Mouse (Mus musculus): Measurements from ENCODE around the gene Fads3.

The Fads3 gene

DNA sequence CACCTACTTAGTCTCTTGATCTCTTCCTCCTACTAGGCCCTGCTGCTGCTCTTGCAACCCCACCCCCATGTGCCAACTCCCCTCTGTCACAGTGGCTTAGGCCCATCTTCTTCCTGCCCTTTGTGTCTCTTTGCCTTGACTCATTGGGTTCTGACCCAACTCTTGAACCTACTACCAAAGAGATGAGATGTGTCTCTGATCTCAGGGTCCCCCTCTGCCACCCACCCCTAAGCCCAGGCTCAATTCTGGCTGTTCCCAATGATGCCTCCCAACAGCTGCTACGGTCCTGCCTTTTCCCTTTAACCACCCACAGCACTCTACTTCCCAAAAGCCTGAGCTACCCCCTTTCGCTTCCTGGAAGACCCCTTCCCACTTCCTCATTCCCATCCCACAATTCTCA, 19.4 kb upstream of the Fads3 start:
- peak in 1 of 2 experiments; percentile 22 for DNase-seq (ENCODE audit: low spot score in 2 of 2)

DNA sequence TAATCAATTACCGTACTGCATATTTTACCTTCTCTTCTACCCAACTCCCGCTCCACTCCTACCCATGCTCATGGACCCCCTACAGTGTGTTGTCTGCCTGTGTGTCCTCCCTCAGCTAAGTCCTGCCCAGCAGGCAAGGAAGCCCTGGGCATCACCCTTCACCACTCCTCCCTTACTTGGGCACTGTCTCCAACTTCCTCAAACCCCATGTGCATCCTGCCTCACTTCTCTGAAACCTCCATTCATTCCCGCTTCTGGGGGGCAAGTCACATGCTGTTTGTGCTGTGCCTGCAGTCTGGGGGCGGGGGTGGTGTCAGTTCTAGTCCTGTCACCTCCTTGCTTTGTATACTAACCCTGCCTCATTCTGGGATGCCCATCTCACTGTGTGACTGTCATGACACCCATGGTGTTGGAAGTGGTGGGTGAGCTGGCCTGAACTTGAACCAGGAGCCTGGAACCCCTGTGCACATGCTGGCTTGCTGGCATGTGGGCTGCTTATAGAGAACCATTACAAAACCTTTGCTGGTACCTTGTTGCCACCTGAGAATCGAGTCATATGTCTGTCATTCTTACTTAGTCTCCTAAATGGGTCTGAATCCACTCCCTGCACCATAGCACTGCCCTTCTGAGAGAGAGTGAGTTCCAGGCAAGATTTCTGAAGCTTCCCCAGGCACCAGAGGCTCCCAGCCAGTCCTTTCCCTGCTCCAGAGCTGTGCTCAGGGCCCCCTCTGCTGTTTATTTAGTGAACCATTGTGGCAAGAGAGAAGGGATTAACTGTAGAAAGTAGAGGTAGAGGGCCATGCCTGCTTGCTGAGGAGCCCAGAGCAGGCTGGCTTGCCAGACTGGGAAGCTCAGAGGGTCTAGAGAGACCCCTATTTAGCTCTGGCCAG, 18.7 kb upstream of the Fads3 start:
- peak; percentile 71 to 77 for DNase-seq (ENCODE audit: low spot score in 2 of 2)

DNA sequence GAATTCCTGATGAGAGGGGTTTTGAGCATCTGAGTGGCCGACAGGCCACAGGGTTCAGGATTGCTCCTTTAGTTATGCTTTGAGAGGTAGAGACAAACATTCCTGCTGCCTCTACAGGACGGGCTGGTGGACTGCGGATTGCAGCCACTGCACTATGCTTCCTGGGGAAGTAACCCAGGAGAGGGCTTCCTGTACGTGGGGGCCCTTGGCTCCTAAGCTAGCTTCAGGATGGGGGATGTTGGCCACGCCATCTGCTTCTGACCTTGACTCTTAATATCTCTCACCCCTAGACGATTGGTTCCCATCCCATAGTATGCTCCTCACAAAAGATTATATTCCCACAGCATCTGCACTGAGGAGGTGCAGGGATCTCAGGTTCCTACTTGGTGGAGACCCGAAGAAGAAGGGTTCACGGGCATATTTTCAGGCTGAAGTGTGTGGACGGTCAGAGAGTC, 18.0 kb upstream of the Fads3 start:
- DNase-seq (ENCODE audit: low spot score in 2 of 2), result no peak

DNA sequence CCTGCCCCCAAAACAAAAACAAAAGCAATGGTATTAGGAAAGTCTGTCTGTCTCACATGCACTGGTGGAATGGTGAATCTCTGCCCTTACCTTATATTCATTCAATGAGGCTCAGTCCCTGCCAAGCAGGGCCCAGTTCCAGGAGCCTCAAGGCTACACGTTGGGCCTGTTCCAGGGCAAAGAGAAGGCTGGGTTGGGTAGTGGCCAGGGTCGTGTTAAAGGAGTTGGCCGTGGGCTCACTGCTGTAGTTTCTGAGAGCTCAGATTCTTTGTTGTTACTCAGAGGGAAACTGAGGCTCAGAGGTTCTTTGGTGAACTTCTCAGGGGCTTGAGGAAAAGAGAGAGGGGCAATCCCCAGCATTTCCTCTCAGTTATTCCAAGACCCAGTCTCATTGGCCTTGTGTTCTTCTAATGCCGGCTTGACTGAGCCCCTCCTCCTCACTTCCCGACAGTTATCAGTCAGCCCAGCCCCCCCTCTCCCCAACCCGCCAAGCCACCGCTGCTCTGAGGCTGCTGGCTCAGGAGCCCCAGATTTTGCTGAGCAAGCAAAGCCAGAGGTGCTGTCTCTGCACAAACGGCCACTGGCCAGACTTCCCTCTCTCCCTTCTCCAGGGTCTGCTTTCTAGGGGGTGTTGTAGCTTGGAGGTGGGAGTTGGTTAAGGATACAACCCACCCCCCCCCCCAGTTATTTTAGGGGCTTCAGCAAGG, 16.0 kb upstream of the Fads3 start:
- peak; percentile 76 to 77 for DNase-seq (ENCODE audit: low spot score in 2 of 2)

DNA sequence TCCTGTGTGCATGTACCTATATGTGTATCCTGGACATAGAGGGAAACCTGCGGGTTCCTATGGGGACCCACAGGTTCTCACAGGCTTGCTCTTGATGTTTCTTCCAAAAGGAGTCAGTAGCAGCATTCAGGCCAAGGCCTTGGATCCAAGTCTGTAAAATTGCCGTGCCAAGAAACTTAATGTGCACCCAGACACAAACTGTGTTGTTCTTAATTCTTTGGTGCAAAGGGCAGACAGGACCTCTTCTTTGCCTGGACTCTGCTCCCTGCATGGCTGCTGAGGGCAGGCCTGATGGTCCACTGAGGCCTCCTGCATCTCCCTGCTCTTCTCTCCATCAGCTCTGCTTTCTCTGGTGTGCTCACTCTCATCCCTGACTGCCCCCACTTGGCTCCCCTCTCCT, 11.6 kb upstream of the Fads3 start:
- DNase-seq (ENCODE audit: low spot score in 2 of 2), result peak in 1 of 2 experiments; percentile 21

DNA sequence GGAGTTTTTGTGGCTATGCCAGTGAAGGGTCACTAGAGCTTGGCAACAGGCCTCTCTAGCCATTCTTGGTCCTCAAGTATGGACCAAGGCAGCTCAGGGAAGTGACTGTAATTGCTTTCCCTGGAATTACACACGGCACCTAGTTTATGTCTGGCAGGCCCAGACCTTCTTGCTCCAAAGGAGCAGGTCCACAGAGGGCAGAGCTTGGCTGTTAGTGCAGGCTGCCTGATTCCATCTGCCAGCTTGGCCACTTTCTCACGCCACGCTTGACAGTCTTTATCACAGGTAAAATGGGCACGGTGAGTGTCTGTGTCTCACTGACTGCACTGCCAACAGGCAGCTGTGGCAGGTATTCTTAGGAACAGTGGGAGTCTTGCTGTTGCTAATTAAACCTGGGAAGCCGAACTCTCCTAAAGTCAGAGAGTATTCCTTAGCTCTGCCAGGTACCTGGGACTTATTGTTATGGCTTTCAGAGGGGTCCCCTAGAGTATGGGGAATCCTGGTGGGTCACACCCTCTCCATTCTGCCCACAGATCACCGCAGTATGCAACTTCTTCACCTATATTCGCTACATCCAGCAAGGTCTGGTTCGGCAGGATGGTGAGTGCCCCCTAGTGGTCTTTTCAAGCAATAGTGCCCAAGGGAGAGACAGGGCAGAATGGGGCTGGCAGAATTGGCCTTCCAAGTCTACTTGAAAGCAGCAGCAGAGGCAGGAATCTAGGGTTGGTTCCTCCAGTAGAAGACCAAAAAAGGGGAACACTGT, 8.0 kb upstream of the Fads3 start:
- peak in 1 of 2 experiments; percentile 77 for DNase-seq (ENCODE audit: low spot score in 2 of 2)

DNA sequence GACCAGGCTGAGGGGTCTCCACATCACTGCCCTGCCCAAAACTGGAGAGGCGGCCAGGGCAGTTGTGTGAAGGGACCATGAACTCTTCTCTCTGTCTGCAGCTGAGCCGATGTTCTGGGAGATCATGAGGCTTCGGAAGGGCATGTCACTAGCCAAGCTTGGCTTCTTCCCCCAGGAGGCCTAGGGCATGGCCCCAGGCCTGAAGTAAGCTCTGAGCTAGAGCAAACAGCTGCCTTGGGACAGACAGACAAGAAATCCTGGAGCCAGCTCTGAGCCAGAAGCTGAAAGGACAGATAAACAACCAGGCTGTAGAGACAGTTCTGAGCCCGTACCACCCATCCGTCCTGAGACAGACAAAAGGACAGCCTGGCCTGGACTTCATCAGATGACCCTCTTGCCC, 7.0 kb upstream of the Fads3 start:
- no peak for DNase-seq (ENCODE audit: low spot score in 2 of 2)

DNA sequence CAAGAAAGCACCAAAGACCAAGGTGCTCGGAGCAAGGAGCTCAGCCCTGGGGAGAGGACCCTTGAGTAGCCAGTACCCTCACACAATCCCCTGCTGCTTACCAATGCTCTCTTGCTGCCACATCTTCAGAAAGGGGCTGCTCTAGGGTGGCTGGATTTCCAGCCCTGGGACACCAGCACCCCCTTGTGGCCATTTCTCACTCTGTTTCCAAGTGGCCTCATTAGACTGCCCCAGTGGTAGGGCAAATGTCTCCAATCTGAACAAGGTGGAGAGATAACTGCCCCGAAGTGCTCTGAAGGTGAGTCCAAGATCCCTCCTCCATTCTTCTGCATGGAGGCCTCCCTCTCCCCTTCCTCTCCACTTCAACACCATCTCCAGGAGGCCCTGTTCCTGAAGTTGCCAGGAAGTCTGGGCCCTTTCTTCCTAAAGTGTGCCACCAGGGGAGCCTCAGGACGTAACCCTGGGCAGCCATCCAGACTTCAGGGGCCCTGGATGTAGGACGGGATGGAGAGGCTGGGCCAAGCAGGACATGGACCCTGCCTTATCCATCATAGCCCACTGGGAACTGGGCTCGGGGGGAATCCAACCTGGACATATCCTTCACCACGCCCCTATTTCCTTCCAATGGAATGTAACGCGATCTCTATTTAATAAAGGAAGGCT, 6.5 kb upstream of the Fads3 start:
- DNase-seq (ENCODE audit: low spot score in 2 of 2), result peak; percentile 66 to 82

DNA sequence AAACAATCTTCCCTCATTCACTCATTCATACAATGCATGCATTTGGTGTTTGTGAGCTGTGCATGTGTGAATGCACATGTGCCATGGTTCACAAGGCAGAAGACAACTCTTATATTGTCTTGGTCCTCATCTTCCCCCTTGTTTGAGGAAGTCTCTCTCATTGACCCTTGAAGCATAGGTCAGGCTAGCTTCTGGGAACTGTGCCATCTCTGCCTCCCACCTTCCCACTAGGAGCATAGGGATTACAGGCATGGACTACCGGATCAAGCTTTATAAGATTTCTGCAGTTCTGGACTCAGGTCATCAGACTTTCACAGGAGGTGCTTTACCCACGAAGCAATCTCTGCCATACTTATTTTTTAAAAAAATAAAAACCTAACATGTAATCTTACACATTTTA, 3.8 kb upstream of the Fads3 start:
- DNase-seq (ENCODE audit: low spot score in 2 of 2), result no peak

DNA sequence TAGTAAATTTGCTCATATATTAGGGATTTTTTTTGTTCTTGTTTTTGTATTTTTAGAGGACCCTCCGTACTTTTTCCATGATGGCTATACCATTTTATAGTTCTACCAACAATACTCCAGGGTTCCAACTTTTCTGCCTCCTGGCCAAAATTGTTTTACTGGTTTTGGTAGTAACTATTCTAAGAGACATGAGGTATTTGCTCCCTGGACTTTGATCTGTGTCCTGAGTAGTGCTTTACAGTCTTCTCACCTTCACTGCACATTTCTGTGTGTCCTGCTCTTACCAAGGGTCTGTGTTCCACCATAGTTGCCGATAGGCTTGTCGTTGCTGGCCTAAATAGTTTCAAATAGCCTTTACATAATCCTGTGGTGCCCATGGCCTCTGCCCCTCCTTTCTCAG, 3.0 kb upstream of the Fads3 start:
- DNase-seq (ENCODE audit: low spot score in 2 of 2), result no peak

DNA sequence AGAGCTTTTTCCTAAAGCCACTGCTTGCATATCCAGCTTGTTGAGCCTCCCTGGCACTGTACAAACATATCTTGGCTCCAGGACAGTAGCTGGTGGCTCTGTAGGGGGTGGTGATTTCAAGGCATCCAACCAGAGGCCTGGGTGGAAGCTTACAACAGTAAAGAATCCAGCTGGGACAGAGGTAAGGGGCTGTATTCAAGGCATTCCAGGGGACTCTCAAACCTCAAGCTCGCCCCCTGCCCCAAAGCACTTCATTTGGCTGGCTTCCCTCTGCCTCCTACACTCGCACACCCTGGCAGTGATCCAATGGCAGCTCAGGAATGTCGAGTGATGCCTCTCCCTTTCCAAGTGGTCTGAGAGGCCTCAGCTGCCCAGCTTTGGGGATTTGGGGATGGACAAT, 2.5 kb upstream of the Fads3 start:
- peak in 1 of 2 experiments; percentile 47 for DNase-seq (ENCODE audit: low spot score in 2 of 2)

DNA sequence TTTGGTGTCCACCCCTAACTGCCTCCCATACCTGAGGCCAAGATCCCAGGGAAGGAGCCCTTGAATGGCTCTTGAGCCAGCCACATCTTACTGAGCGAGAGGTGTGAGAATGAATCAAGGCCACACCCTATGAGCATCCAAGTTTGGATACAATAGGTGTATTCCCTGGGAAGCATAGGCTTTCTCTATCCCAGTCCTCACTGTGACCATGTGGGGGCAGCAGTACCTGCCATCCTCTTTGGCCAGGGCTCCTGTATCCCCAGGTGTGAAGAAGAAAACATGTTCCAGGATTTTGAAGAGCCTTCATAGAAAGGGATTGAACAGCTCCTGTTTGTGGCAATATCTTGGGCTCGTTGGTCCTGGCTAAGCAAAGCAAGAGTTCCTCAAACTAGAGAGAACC, 1.8 kb upstream of the Fads3 start:
- DNase-seq (ENCODE audit: low spot score in 2 of 2), result no peak

DNA sequence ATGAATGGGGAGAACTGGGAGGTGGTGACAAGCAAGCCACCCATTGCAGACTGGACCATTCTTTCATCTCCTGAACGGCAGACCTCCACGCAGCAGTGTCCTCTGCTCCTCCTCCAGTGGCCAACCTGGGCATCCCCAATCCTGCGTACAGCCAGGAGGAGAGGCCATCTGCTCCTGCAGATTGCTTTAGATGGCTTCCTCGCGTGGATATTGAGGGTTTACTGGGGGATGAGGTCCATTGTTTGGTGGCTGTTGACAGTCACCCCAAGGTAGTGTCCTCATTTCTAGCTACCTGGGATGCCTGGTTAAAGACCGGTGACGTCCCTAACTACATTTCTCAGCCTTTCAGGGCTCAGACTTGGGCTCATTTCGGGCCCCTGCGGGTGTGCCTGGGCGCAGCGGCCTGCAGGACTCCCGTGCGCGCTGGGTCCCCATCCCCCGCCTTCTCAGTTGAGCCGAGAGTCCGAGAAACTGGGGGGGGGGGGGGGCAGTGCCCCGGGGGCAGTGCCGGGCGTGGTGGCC, 442 bp upstream of the Fads3 start:
- peak in 1 of 2 experiments; percentile 50 for DNase-seq (ENCODE audit: low spot score in 2 of 2)

DNA sequence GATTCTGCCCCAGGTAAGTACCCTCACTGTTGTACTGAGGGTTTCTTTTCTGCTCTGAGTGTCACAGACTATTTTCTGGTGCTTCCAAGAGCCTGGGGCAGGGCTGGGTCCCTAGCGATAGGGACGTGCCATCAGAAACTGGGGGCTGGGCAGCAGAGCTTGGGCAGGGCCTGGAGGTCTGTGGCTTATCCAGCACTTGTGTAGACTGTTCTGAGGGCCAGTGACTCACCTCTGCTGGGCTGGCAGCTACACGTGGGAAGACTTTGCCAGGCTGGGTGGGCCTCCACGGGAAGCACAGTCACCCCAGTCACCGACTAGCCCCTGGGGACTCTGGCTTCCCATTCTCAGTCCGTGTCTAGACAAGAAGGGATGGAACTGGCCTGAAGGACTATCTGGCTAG, 863 bp downstream of the Fads3 start:
- DNase-seq (ENCODE audit: low spot score in 2 of 2), result peak in 1 of 2 experiments; percentile 47

DNA sequence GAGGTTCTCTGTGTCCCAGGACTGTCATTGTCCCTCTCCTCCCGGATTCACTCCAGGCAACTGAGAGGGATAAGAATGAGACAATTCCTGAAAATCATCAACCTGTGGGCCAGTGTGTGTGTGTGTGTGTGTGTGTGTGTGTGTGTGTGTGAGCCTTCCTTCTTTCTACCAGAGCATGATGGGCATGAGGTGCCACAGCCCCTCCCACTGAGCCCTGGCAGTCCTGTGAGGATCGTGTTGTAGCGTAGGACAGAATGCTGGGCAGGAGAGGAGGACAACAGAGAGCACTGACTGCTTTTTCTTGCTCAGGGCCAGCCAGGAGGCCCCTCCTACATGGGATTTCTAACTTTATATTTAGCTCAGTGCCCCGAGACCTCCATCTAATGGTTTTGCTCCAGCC, 1.4 kb downstream of the Fads3 start:
- DNase-seq (ENCODE audit: low spot score in 2 of 2), result peak in 1 of 2 experiments; percentile 35

DNA sequence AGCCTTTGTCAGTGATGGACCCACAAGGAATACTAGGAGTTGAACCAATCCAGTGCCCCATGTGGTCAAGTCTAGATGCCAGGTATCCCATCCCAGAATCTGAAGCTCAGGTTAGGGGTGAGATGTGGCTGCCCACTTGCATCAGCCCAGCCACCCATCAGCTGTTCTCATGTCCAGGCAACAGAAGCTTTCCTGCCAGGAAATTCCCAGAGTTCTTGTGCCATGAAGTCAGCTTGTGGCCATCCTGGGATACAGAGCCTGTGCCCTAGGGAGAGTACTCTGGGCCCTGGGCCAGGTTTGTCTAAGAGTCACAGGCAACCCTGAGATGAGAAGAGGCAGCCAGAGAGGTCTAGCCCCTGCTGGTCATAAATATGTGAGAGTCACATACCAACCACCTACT, 2.3 kb downstream of the Fads3 start:
- DNase-seq (ENCODE audit: low spot score in 2 of 2), result peak in 1 of 2 experiments; percentile 28

DNA sequence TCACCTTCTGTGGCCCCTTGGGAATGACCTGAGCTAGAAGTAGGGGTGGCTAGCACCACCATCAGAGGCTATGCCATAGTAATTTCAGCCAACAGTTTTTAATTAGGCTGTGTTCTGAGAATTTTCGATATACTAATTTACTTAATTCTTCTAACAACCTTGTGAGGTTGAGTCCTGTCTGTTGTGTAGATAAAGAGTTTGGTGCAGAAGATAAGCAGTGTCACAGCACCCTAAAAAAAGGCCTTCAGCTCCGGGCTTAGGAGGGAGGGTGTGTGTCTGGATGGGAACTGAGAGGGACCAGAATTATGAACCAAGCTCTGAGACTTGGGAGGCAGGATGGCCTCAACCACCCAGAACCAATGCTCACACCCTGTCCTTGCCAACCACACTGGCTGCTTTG, 4.3 kb downstream of the Fads3 start:
- DNase-seq (ENCODE audit: low spot score in 2 of 2), result no peak

DNA sequence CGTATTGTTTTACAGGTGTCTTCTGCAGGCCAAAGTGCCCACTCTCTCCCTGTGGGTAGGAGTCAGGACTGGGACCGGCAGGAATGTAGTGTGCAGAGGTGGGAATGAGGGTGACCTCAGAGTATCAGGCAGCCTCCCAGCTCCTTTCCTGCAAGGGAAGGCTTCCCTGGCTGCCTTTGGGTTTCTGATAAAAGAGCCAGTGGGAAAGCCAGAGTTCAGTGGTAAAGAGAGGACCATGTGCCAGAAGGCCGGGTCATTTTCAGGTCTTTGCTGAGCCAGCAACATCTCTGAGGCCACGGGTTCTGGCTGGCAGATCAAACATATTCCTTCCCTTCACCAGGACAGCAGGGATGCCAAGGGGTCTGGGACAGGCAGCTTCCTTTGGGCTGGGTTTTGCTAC, 5.0 kb downstream of the Fads3 start:
- DNase-seq (ENCODE audit: low spot score in 2 of 2), result no peak

DNA sequence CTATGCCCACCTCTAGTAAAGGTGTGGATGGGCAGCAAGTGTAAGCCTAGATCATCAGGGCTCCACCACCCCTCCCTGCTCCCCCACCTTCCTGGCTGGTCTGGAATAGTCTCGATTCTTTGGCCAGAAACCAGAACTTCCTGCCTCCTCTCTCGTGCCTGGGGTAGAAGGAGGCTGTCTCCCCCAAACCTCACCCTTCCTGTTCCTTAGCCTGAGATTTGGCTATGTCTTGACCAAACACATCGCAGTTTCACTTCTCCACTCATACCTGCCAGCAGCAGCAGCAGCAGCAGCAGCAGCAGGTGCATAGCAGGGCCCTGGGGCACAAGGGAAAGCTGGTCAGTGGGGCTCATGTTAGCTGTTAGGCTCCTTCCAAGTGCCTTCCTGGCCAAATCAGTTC, 5.6 kb downstream of the Fads3 start:
- DNase-seq (ENCODE audit: low spot score in 2 of 2), result no peak

DNA sequence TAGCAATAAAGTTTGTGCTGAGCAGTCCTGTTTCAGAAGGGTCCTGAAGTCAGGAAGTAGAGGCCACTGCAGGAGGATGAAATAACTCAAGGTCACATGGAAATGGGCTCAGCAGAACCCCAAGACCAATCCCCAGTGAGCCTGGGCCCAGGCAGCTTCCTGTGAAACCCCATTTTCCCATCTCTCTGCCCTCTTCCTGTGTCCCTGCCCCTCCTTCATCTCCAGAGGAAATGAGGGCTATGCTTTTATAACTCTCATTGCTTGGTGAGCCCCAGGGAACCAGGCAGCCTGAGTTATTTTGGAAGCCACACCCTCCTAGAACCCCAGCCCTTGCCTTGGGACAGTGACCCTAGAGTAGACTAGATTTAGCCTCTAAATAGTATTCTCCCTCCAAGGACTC, 8.2 kb downstream of the Fads3 start:
- DNase-seq (ENCODE audit: low spot score in 2 of 2), result no peak

DNA sequence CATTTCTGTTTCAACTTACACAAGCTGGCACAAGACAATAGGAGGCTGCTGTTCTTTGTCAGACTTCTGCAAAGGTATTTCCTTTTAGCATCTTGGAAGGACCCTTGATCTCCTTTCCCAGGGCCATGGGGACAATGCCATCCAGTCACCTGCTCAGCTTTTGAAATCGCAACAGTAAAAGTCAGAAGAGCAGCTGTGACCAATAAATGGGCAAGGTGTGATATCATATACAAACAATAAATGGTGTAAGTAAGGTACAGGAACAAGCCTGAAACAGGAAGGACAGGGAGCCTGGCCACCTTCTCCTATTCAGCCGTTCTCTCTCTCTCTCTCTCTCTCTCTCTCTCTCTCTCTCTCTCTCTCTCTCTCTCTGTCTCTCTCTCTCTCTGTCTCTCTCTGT, 9.1 kb downstream of the Fads3 start:
- no peak for DNase-seq (ENCODE audit: low spot score in 2 of 2)

All from right cerebral cortex, postnatal 10 days (tissue).